Mouse (Mus musculus) testis, postnatal 14 days (tissue): ENCODE results near the gene Morc1.

ENCODE experiments used
- DNase-seq: peaks from one replicate; pipeline ENCODE4 v3.0.0; 2021; ENCODE audit warnings: low spot score

Gene Morc1

GRCm38 (mm10) chr16:48431027-48431426 is at the start of gene Morc1:
Gene Morc1, plus strand, starts transcription at chr16:48431237.
- DNase-seq: peak; percentile 56

GRCm38 (mm10) chr16:48383582-48384257 is 47.3 kb upstream of the Morc1 start:
- DNase-seq: no peak

- DNase-seq: peak; percentile 32
These were observed 44.1 kb upstream of the Morc1 start for GRCm38 (mm10) chr16:48386982-48387381.

GRCm38 (mm10) chr16:48395278-48395677 is 35.8 kb upstream of the Morc1 start:
- DNase-seq: no peak

- DNase-seq: no peak
These were observed 28.1 kb upstream of the Morc1 start for GRCm38 (mm10) chr16:48402963-48403362.

GRCm38 (mm10) chr16:48403423-48403822 is 27.6 kb upstream of the Morc1 start:
- no peak for DNase-seq

- DNase-seq: no peak
These were observed 27.0 kb upstream of the Morc1 start for GRCm38 (mm10) chr16:48404009-48404408.

GRCm38 (mm10) chr16:48405674-48406403 is 25.2 kb upstream of the Morc1 start:
- DNase-seq: no peak

- no peak for DNase-seq
These were observed 21.5 kb upstream of the Morc1 start for GRCm38 (mm10) chr16:48409580-48409979.

- no peak for DNase-seq
These were observed 20.9 kb upstream of the Morc1 start for GRCm38 (mm10) chr16:48410125-48410524.

- DNase-seq: no peak
These were observed 18.8 kb upstream of the Morc1 start, which contains the start of gene Gm5485 for GRCm38 (mm10) chr16:48412246-48412645. Gene Gm5485, minus strand, starts transcription at chr16:48412416.

- DNase-seq: no peak
These were observed 12.5 kb upstream of the Morc1 start for GRCm38 (mm10) chr16:48418557-48418956.

GRCm38 (mm10) chr16:48419035-48419434 is 12.0 kb upstream of the Morc1 start:
- no peak for DNase-seq

GRCm38 (mm10) chr16:48422501-48422900 is 8.5 kb upstream of the Morc1 start:
- no peak for DNase-seq

- DNase-seq: no peak
These were observed 7.0 kb upstream of the Morc1 start for GRCm38 (mm10) chr16:48424069-48424468.

GRCm38 (mm10) chr16:48429427-48429826 is 1.6 kb upstream of the Morc1 start:
- no peak for DNase-seq

GRCm38 (mm10) chr16:48435454-48435853 is 4.4 kb downstream of the Morc1 start:
- DNase-seq: no peak

GRCm38 (mm10) chr16:48437476-48437875 is 6.4 kb downstream of the Morc1 start:
- DNase-seq: no peak

GRCm38 (mm10) chr16:48444589-48444988 is 13.6 kb downstream of the Morc1 start:
- DNase-seq: no peak

- DNase-seq: no peak
These were observed 15.3 kb downstream of the Morc1 start for GRCm38 (mm10) chr16:48446161-48446925.

- DNase-seq: no peak
These were observed 22.2 kb downstream of the Morc1 start for GRCm38 (mm10) chr16:48453264-48453663.

GRCm38 (mm10) chr16:48473396-48473795 is 42.4 kb downstream of the Morc1 start:
- DNase-seq: no peak
